Mouse (Mus musculus): ENCODE measurements around the gene Mecom. TPM values are rescaled to one million over a fixed set of nuclear protein-coding genes. Genes with fewer than 3 reads are reported as not detected.
A peak's percentile ranks its signal among the peaks of the same experiment; 100 is the strongest.
"Not testable (repeated sequence)": the region's sequence is repeated elsewhere in the genome, so short reads cannot be mapped to it uniquely, and the experiment has no call there.

Mecom gene
- polyA plus RNA-seq, 1 experiment from 2014 or later, result 22.4 TPM

GRCm38 (mm10) chr3:30546831-30547369 is 908 bp downstream of the Mecom start:
- Histone ChIP-seq H3K4me1 (ENCODE audit: insufficient read depth, low read depth, low read length) (no peaks in the 10 kb centered on the region; the same call in 1 of the 2 replicates), H3K9ac (replicated peaks; ENCODE audit: low read depth) (no peak overlapping the region), H3K9me3 (ENCODE audit: low read length) (no peaks in the 10 kb centered on the region), H3K27ac (ENCODE audit: low read length) (no peak overlapping the region), H3K27me3 (replicated peaks; ENCODE audit: insufficient read depth, low read length) (no peaks in the 10 kb centered on the region), H3K4me2 (replicated peaks; ENCODE audit: low read depth, low read length) (peak overlapping the region; percentile 33), H3K36me3 (ENCODE audit: insufficient read depth, low read length) (no peaks in the 10 kb centered on the region), H3K4me3 (ENCODE audit: low read depth, low read length) (peak overlapping the region; percentile 10; the same call in 1 of the 2 replicates)
- peak; percentile 44 for DNase-seq (ENCODE audit: low spot score)
- TF ChIP-seq CTCF (IDR thresholded peaks at IDR 0.05), result no peak
- TF ChIP-seq EP300 (IDR thresholded peaks at IDR 0.05), result no peak
- WGBS, result 35% methylated on average over 11 of the region's 11 CpGs
- ATAC-seq, result peak; percentile 30

- Histone ChIP-seq H3K4me2 (replicated peaks; ENCODE audit: low read depth, low read length) (peak overlapping the region; percentile 33), H3K27ac (ENCODE audit: low read length) (no peak overlapping the region), H3K9ac (replicated peaks; ENCODE audit: low read depth) (no peak overlapping the region), H3K9me3 (ENCODE audit: low read length) (no peaks in the 10 kb centered on the region), H3K4me1 (ENCODE audit: insufficient read depth, low read depth, low read length) (no peaks in the 10 kb centered on the region; the same call in 1 of the 2 replicates), H3K27me3 (replicated peaks; ENCODE audit: insufficient read depth, low read length) (no peaks in the 10 kb centered on the region), H3K36me3 (ENCODE audit: insufficient read depth, low read length) (no peaks in the 10 kb centered on the region), H3K4me3 (ENCODE audit: low read depth, low read length) (peak overlapping the region; percentile 10; the same call in 1 of the 2 replicates)
- 38% methylated on average over 13 of the region's 13 CpGs for WGBS
- no peak for TF ChIP-seq EP300 (IDR thresholded peaks at IDR 0.05)
- no peak for TF ChIP-seq CTCF (IDR thresholded peaks at IDR 0.05)
- ATAC-seq (peak; percentile 56), DNase-seq (ENCODE audit: low spot score) (no peak)
Measured at GRCm38 (mm10) chr3:30546366-30546765, 1.4 kb downstream of the Mecom start.

GRCm38 (mm10) chr3:30545246-30545645 is 2.6 kb downstream of the Mecom start:
- Histone ChIP-seq H3K9me3 (ENCODE audit: low read length) (no peaks in the 10 kb centered on the region), H3K27ac (ENCODE audit: low read length) (no peak overlapping the region), H3K4me2 (replicated peaks; ENCODE audit: low read depth, low read length) (no peak overlapping the region), H3K4me1 (ENCODE audit: insufficient read depth, low read depth, low read length) (no peaks in the 10 kb centered on the region; the same call in 1 of the 2 replicates), H3K4me3 (ENCODE audit: low read depth, low read length) (no peak overlapping the region), H3K9ac (replicated peaks; ENCODE audit: low read depth) (no peak overlapping the region), H3K36me3 (ENCODE audit: insufficient read depth, low read length) (no peaks in the 10 kb centered on the region), H3K27me3 (replicated peaks; ENCODE audit: insufficient read depth, low read length) (no peaks in the 10 kb centered on the region)
- WGBS, result 83% methylated on average over 5 of the region's 5 CpGs
- DNase-seq (ENCODE audit: low spot score) (no peak), ATAC-seq (no peak)
- TF ChIP-seq CTCF (IDR thresholded peaks at IDR 0.05) (no peak), EP300 (IDR thresholded peaks at IDR 0.05) (no peak)

GRCm38 (mm10) chr3:30544305-30544704 is 3.5 kb downstream of the Mecom start:
- H3K4me1 ChIP-seq (ENCODE audit: insufficient read depth, low read depth, low read length), result no peaks in the 10 kb centered on the region; the same call in 1 of the 2 replicates
- no peak overlapping the region for H3K9ac ChIP-seq (replicated peaks; ENCODE audit: low read depth)
- 42% methylated on average over 5 of the region's 5 CpGs for WGBS
- TF ChIP-seq CTCF (IDR thresholded peaks at IDR 0.05) (no peak), EP300 (IDR thresholded peaks at IDR 0.05) (no peak)
- ATAC-seq (peak; percentile 45), DNase-seq (ENCODE audit: low spot score) (peak; percentile 14)
- H3K27ac ChIP-seq (ENCODE audit: low read length), result no peak overlapping the region
- no peaks in the 10 kb centered on the region for H3K9me3 ChIP-seq (ENCODE audit: low read length)
- no peaks in the 10 kb centered on the region for H3K36me3 ChIP-seq (ENCODE audit: insufficient read depth, low read length)
- no peak overlapping the region for H3K4me3 ChIP-seq (ENCODE audit: low read depth, low read length)
- no peaks in the 10 kb centered on the region for H3K27me3 ChIP-seq (replicated peaks; ENCODE audit: insufficient read depth, low read length)
- no peak overlapping the region for H3K4me2 ChIP-seq (replicated peaks; ENCODE audit: low read depth, low read length)

- H3K36me3 ChIP-seq (ENCODE audit: insufficient read depth, low read length), result no peaks in the 10 kb centered on the region
- DNase-seq (ENCODE audit: low spot score), result no peak
- TF ChIP-seq EP300 (IDR thresholded peaks at IDR 0.05), result no peak
- no peak for TF ChIP-seq CTCF (IDR thresholded peaks at IDR 0.05)
- H3K4me2 ChIP-seq (replicated peaks; ENCODE audit: low read depth, low read length), result no peak overlapping the region
- no peaks in the 10 kb centered on the region for H3K4me1 ChIP-seq (ENCODE audit: insufficient read depth, low read depth, low read length)
- no peaks in the 10 kb centered on the region for H3K27me3 ChIP-seq (replicated peaks; ENCODE audit: insufficient read depth, low read length)
- 72% methylated on average over 11 of the region's 11 CpGs for WGBS
- no peak overlapping the region for H3K4me3 ChIP-seq (ENCODE audit: low read depth, low read length)
- H3K27ac ChIP-seq (ENCODE audit: low read length), result no peak overlapping the region
- H3K9me3 ChIP-seq (ENCODE audit: low read length), result no peaks in the 10 kb centered on the region
- no peak overlapping the region for H3K9ac ChIP-seq (replicated peaks; ENCODE audit: low read depth)
- ATAC-seq, result no peak
Measured at GRCm38 (mm10) chr3:30535821-30536220, 12.0 kb downstream of the Mecom start.

GRCm38 (mm10) chr3:30520751-30521150 is 27.1 kb downstream of the Mecom start:
- DNase-seq (ENCODE audit: low spot score); H3K4me3 ChIP-seq (ENCODE audit: low read depth, low read length); H3K36me3 ChIP-seq (ENCODE audit: insufficient read depth, low read length); H3K4me2 ChIP-seq (replicated peaks; ENCODE audit: low read depth, low read length); H3K4me1 ChIP-seq (ENCODE audit: insufficient read depth, low read depth, low read length); H3K27ac ChIP-seq (ENCODE audit: low read length); H3K27me3 ChIP-seq (replicated peaks; ENCODE audit: insufficient read depth, low read length); ATAC-seq; H3K9me3 ChIP-seq (ENCODE audit: low read length); H3K9ac ChIP-seq (replicated peaks; ENCODE audit: low read depth): not testable (repeated sequence)
- WGBS, result 55% methylated on average over 3 of the region's 3 CpGs
- TF ChIP-seq CTCF (IDR thresholded peaks at IDR 0.05), result peak; percentile 31
